Mouse (Mus musculus) megakaryocyte, adult 5-6 weeks (primary cell): ENCODE data around the gene Sbf2. TPM values are rescaled to one million over a fixed set of nuclear protein-coding genes. Genes with fewer than 3 reads are reported as not detected.
"Not testable (repeated sequence)": the region's sequence is repeated elsewhere in the genome, so short reads cannot be mapped to it uniquely, and the experiment has no call there.

Experiments used
- ATAC-seq: 2 replicates; pipeline ENCODE4 v1.8.0; 2016; ENCODE audit warnings: mild to moderate bottlenecking, inconsistent platforms; ENCODE audit not compliant: poor library complexity, severe bottlenecking
- total RNA-seq, 2 experiments: library from RNA; stranded (forward) in 1 of 2; stranded (reverse) in 1 of 2; fragments of 153-499, 151-499 nt in 1 of 2; fragments of 221-1000, 200-1000 nt in 1 of 2; gene quantifications; 2 replicates each; pipeline versions ENCODE4 v1.2.3 to v1.2.4; 2015 to 2017

Sbf2 gene
- total RNA-seq, 2 experiments from 2014 or later: 2.2 to 4.6 TPM

- ATAC-seq: no peak
Measured at GRCm38 (mm10) chr7:110585250-110585649, 29.5 kb downstream of the Sbf2 start.

- ATAC-seq: no peak
Measured at GRCm38 (mm10) chr7:110584159-110584558, 30.6 kb downstream of the Sbf2 start.

GRCm38 (mm10) chr7:110583705-110584104 lies 31.0 kb downstream of the Sbf2 start:
- ATAC-seq: no peak

GRCm38 (mm10) chr7:110565815-110566549 lies 48.7 kb downstream of the Sbf2 start:
- ATAC-seq: no peak

GRCm38 (mm10) chr7:110561647-110562046 lies 53.1 kb downstream of the Sbf2 start:
- no peak for ATAC-seq

- ATAC-seq: 0 out of 2 replicates have a peak, but pooled peaks have one; percentile 49
Measured at GRCm38 (mm10) chr7:110557001-110557400, 57.7 kb downstream of the Sbf2 start.

- ATAC-seq: 0 out of 2 replicates have a peak, but pooled peaks have one; percentile 30
Measured at GRCm38 (mm10) chr7:110556221-110556620, 58.5 kb downstream of the Sbf2 start.

- ATAC-seq: no peak
Measured at GRCm38 (mm10) chr7:110555260-110555659, 59.5 kb downstream of the Sbf2 start.

- no peak for ATAC-seq
Measured at GRCm38 (mm10) chr7:110548268-110548667, 66.5 kb downstream of the Sbf2 start.

GRCm38 (mm10) chr7:110543341-110543740 lies 71.4 kb downstream of the Sbf2 start:
- ATAC-seq: no peak

- ATAC-seq: no peak
Measured at GRCm38 (mm10) chr7:110539266-110539665, 75.5 kb downstream of the Sbf2 start.

- ATAC-seq: not testable (repeated sequence)
Measured at GRCm38 (mm10) chr7:110530295-110530694, 84.4 kb downstream of the Sbf2 start.

GRCm38 (mm10) chr7:110525090-110525775 lies 89.5 kb downstream of the Sbf2 start:
- ATAC-seq: no peak

GRCm38 (mm10) chr7:110516241-110517220 lies 98.2 kb downstream of the Sbf2 start:
- no peak for ATAC-seq

GRCm38 (mm10) chr7:110514131-110514530 lies 100.6 kb downstream of the Sbf2 start:
- ATAC-seq: no peak

GRCm38 (mm10) chr7:110498653-110499052 lies 116.1 kb downstream of the Sbf2 start:
- no peak for ATAC-seq

GRCm38 (mm10) chr7:110491038-110491437 lies 123.7 kb downstream of the Sbf2 start:
- no peak for ATAC-seq

- ATAC-seq: no peak
Measured at GRCm38 (mm10) chr7:110485051-110485450, 129.7 kb downstream of the Sbf2 start.

GRCm38 (mm10) chr7:110470987-110471386 lies 143.7 kb downstream of the Sbf2 start:
- ATAC-seq: no peak

GRCm38 (mm10) chr7:110463471-110463870 lies 151.3 kb downstream of the Sbf2 start:
- ATAC-seq: no peak

GRCm38 (mm10) chr7:110432301-110432700 lies 182.4 kb downstream of the Sbf2 start:
- ATAC-seq: peak; percentile 96
